Mouse (Mus musculus): ENCODE measurements around the gene Ciapin1. TPM values are rescaled to one million over a fixed set of nuclear protein-coding genes. Genes with fewer than 3 reads are reported as not detected.

The Ciapin1 gene
- polyA plus RNA-seq, 1 experiment = 115 TPM

DNA sequence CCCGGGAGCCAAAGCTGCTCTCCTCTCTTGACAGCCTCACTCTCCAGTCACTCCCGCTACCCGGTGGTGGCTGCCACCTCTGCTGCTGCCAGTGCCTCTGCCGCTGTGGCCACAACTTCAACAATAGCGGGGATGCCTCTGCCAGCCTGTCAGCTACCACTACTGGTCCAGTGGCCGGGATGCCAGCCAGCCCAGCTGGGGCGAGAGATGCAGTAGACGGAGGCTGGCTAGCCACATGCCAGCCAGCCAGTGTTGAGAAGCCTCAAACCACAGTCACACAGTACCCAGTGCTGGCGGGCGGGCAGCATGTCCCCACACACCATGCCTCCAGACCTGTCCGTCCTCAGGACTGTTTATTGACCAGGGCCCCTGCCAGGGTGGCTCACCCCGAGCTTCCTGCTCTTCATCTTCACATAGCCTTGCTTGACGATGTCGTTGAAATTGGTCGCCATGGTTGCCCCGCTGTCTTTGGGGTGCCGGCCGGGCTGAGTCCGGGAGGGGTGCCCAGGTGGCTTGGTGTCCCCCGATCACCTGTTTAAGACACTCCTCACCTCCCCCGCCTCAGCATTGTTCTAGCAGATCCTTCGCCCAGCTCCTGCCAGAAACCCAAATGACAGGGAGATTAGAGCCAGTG lies 32.4 kb upstream of the Ciapin1 start:
- peaks cover 2% of the 10 kb centered on the region for H3K36me3 ChIP-seq (ENCODE audit: control insufficient read depth, insufficient read depth)
- H3K4me3 ChIP-seq (ENCODE audit: insufficient read depth, poor library complexity, severe bottlenecking) = peak overlapping the region; percentile 28
- no peaks in the 10 kb centered on the region for H3K79me3 ChIP-seq (ENCODE audit: low read depth)
- peak overlapping the region; percentile 55 for H3ac ChIP-seq (ENCODE audit: control insufficient read depth, insufficient read length, low read depth)
- no peak for TF ChIP-seq MYOG (IDR thresholded peaks at IDR 0.05; ENCODE audit: control insufficient read depth, extremely low read depth, insufficient read length)
- TF ChIP-seq CTCF (IDR thresholded peaks at IDR 0.05; ENCODE audit: control insufficient read depth, insufficient read depth, insufficient read length) = no peak
- no peak for TF ChIP-seq MYOD1 (IDR thresholded peaks at IDR 0.05; ENCODE audit: control insufficient read depth, insufficient read length, low read depth)
- no peak for TF ChIP-seq CEBPB (IDR thresholded peaks at IDR 0.05; ENCODE audit: low read depth)
- TF ChIP-seq MAX (IDR thresholded peaks at IDR 0.05) = no peak
- TF ChIP-seq USF1 (IDR thresholded peaks at IDR 0.05; ENCODE audit: low read depth) = no peak
- TF ChIP-seq FOSL1 (IDR thresholded peaks at IDR 0.05; ENCODE audit: insufficient read depth, low read length, poor library complexity, severe bottlenecking) = no peak
- H3K27me3 ChIP-seq (ENCODE audit: control insufficient read depth, insufficient read depth, insufficient read length) = no peaks in the 10 kb centered on the region
- no peaks in the 10 kb centered on the region for H3K79me2 ChIP-seq (ENCODE audit: control insufficient read depth, insufficient read depth)

GRCm38 (mm10) chr8:94870003-94870402 lies 31.8 kb upstream of the Ciapin1 start:
- H3K27me3 ChIP-seq (ENCODE audit: control insufficient read depth, insufficient read depth, insufficient read length) = no peaks in the 10 kb centered on the region
- H3K79me3 ChIP-seq (ENCODE audit: low read depth) = no peaks in the 10 kb centered on the region
- H3K36me3 ChIP-seq (ENCODE audit: control insufficient read depth, insufficient read depth) = peaks cover 8% of the 10 kb centered on the region
- no peak overlapping the region for H3ac ChIP-seq (ENCODE audit: control insufficient read depth, insufficient read length, low read depth)
- no peaks in the 10 kb centered on the region for H3K79me2 ChIP-seq (ENCODE audit: control insufficient read depth, insufficient read depth)
- TF ChIP-seq CEBPB (IDR thresholded peaks at IDR 0.05; ENCODE audit: low read depth) = no peak
- no peak for TF ChIP-seq FOSL1 (IDR thresholded peaks at IDR 0.05; ENCODE audit: insufficient read depth, low read length, poor library complexity, severe bottlenecking)
- TF ChIP-seq MAX (IDR thresholded peaks at IDR 0.05) = no peak
- TF ChIP-seq MYOD1 (IDR thresholded peaks at IDR 0.05; ENCODE audit: control insufficient read depth, insufficient read length, low read depth) = no peak
- TF ChIP-seq USF1 (IDR thresholded peaks at IDR 0.05; ENCODE audit: low read depth) = no peak
- TF ChIP-seq CTCF (IDR thresholded peaks at IDR 0.05; ENCODE audit: control insufficient read depth, insufficient read depth, insufficient read length) = no peak
- H3K4me3 ChIP-seq (ENCODE audit: insufficient read depth, poor library complexity, severe bottlenecking) = peak overlapping the region; percentile 28

- TF ChIP-seq MYOG (IDR thresholded peaks at IDR 0.05; ENCODE audit: control insufficient read depth, extremely low read depth, insufficient read length) (no peak), MYOD1 (IDR thresholded peaks at IDR 0.05; ENCODE audit: control insufficient read depth, insufficient read length, low read depth) (no peak), USF1 (IDR thresholded peaks at IDR 0.05; ENCODE audit: low read depth) (no peak)
- Histone ChIP-seq H3K27me3 (ENCODE audit: control insufficient read depth, insufficient read depth, insufficient read length) (no peaks in the 10 kb centered on the region), H3K4me3 (ENCODE audit: insufficient read depth, poor library complexity, severe bottlenecking) (no peak overlapping the region), H3K79me2 (ENCODE audit: control insufficient read depth, insufficient read depth) (no peaks in the 10 kb centered on the region), H3K79me3 (ENCODE audit: low read depth) (no peaks in the 10 kb centered on the region), H3K36me3 (ENCODE audit: control insufficient read depth, insufficient read depth) (peaks cover 15% of the 10 kb centered on the region), H3ac (ENCODE audit: control insufficient read depth, insufficient read length, low read depth) (no peak overlapping the region)
Observed at GRCm38 (mm10) chr8:94869146-94869545, 31.0 kb upstream of the Ciapin1 start.

DNA sequence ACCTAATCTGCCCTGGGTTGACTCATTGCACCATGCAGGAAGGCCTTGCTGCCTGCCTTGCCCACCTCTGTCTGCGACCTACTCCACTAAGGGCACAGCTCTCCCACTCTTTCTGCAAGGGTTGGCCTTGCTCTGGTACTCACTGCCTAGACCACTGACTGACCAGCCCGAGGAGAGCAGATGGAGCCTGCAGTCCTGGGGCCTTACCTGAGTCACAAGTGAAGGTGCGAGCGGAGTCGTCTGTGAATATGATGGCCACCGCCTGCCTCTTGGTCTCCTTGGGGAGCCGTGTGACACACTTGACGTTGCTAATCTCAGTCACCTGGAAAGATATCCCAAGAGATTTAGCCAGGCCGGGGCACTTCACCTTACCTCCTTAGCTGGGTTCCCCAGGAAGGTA lies 28.8 kb upstream of the Ciapin1 start:
- TF ChIP-seq CTCF (IDR thresholded peaks at IDR 0.05; ENCODE audit: control insufficient read depth, insufficient read depth, insufficient read length) (no peak), MAX (IDR thresholded peaks at IDR 0.05) (no peak)
- Histone ChIP-seq H3K4me3 (ENCODE audit: insufficient read depth, poor library complexity, severe bottlenecking) (no peak overlapping the region), H3K79me3 (ENCODE audit: low read depth) (no peaks in the 10 kb centered on the region), H3K27me3 (ENCODE audit: control insufficient read depth, insufficient read depth, insufficient read length) (no peaks in the 10 kb centered on the region), H3ac (ENCODE audit: control insufficient read depth, insufficient read length, low read depth) (no peak overlapping the region), H3K36me3 (ENCODE audit: control insufficient read depth, insufficient read depth) (peaks cover 37% of the 10 kb centered on the region), H3K79me2 (ENCODE audit: control insufficient read depth, insufficient read depth) (no peaks in the 10 kb centered on the region)

DNA sequence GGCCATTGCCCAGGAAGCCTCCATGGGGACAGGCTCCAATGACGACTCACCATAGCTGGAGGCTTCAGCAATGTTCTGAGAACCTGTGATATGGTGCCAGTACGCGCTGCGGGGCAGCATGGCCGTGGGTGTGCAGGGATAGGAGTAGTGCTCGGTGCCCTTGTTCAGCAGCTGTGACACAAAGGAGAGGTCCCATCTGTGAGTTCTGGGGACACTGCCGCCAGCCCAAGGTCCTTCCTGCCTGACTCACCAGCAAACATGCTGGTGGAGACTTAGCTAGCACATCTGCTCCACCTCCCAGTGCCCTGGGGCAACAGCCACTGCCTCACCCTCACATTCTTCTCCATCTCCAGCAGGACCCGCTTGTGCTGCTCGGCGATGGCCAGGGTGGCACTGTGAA lies 27.1 kb upstream of the Ciapin1 start:
- H3K4me3 ChIP-seq (ENCODE audit: insufficient read depth, poor library complexity, severe bottlenecking) = no peak overlapping the region
- no peak for TF ChIP-seq FOSL1 (IDR thresholded peaks at IDR 0.05; ENCODE audit: insufficient read depth, low read length, poor library complexity, severe bottlenecking)
- TF ChIP-seq MYOD1 (IDR thresholded peaks at IDR 0.05; ENCODE audit: control insufficient read depth, insufficient read length, low read depth) = no peak
- TF ChIP-seq MYOG (IDR thresholded peaks at IDR 0.05; ENCODE audit: control insufficient read depth, extremely low read depth, insufficient read length) = no peak
- TF ChIP-seq CTCF (IDR thresholded peaks at IDR 0.05; ENCODE audit: control insufficient read depth, insufficient read depth, insufficient read length) = no peak
- no peak for TF ChIP-seq USF1 (IDR thresholded peaks at IDR 0.05; ENCODE audit: low read depth)
- no peak for TF ChIP-seq CEBPB (IDR thresholded peaks at IDR 0.05; ENCODE audit: low read depth)
- TF ChIP-seq MAX (IDR thresholded peaks at IDR 0.05) = no peak
- H3K27me3 ChIP-seq (ENCODE audit: control insufficient read depth, insufficient read depth, insufficient read length) = no peaks in the 10 kb centered on the region
- H3K36me3 ChIP-seq (ENCODE audit: control insufficient read depth, insufficient read depth) = peaks cover 50% of the 10 kb centered on the region
- H3ac ChIP-seq (ENCODE audit: control insufficient read depth, insufficient read length, low read depth) = no peak overlapping the region
- peaks cover 3% of the 10 kb centered on the region for H3K79me2 ChIP-seq (ENCODE audit: control insufficient read depth, insufficient read depth)
- peaks cover 2% of the 10 kb centered on the region for H3K79me3 ChIP-seq (ENCODE audit: low read depth)

- Histone ChIP-seq H3ac (ENCODE audit: control insufficient read depth, insufficient read length, low read depth) (no peak overlapping the region), H3K36me3 (ENCODE audit: control insufficient read depth, insufficient read depth) (peaks cover 53% of the 10 kb centered on the region), H3K27me3 (ENCODE audit: control insufficient read depth, insufficient read depth, insufficient read length) (no peaks in the 10 kb centered on the region), H3K79me3 (ENCODE audit: low read depth) (peaks cover 4% of the 10 kb centered on the region), H3K79me2 (ENCODE audit: control insufficient read depth, insufficient read depth) (peaks cover 15% of the 10 kb centered on the region), H3K4me3 (ENCODE audit: insufficient read depth, poor library complexity, severe bottlenecking) (no peak overlapping the region)
- TF ChIP-seq USF1 (IDR thresholded peaks at IDR 0.05; ENCODE audit: low read depth) (no peak), FOSL1 (IDR thresholded peaks at IDR 0.05; ENCODE audit: insufficient read depth, low read length, poor library complexity, severe bottlenecking) (no peak), MYOD1 (IDR thresholded peaks at IDR 0.05; ENCODE audit: control insufficient read depth, insufficient read length, low read depth) (no peak)
Observed at GRCm38 (mm10) chr8:94863897-94864673, 25.9 kb upstream of the Ciapin1 start.
